Mouse (Mus musculus): ENCODE results near the gene Sh3gl1.
"Not testable (repeated sequence)": the region's sequence is repeated elsewhere in the genome, so short reads cannot be mapped to it uniquely, and the experiment has no call there.

Sh3gl1 gene

DNA sequence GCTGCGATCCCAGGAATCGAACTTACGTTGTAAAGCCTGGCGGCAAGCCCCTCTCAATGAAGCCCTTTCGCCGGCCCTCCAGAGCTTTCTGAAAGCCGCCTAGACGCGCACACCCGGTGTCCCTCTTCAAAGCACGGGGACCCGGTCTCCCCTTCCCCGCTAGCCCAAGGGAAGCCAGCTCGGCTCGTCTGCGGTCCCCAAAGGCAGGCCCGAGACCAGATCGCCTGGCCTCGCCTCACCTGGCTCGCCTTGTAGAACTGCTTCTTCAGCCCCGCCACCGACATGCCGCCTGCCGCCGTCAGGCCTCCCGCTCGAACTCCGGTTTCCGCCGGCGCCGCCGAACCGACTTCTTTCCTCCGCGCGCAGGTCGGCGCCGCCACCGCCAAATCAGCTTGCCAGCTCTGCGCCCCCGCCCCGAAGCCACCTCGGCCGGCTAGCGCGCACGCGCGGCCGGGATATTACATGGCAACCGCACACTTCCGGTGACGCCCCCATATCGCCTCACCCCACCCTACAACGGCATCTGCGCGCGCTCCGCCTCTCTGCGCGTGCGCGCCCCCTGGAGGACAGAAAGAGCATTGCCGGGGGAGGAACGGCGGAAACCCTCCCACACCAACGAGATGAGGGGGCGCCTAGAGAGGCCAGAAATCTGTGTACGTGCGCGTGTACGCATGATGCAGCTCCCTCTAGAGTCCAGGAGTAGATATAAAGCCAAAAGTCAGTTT lies at the start of gene Sh3gl1:
Gene Sh3gl1, minus strand, starts transcription at position 460 of the 725 bp plus-strand sequence.
- peak; percentile 99 for DNase-seq (ENCODE audit: low read depth, low spot score)

- DNase-seq (ENCODE audit: low read depth, low spot score) = peak; percentile 86
These were observed 44.5 kb upstream of the Sh3gl1 start for GRCm38 (mm10) chr17:56080781-56081585.

DNA sequence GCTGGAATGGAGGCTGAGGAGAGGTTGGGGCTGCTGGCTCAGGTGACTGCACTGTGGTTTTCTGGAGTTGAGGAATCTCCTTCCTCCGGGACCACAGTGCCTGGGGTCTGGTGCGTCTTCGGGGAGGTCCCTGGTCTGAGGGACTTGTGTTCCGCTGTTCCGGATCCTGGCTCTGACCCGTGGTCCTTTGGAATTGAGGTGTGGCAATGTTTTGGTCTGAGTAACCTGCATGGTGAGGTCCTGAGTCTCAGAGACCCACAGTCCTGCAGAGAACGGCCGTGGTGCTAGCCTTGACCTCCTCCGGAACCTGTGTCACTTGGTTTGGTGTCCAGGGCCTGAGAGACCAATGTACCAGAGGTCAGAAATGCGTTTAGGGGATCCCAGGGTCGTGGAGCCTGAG lies 43.5 kb upstream of the Sh3gl1 start:
- DNase-seq (ENCODE audit: low read depth, low spot score) = no peak

GRCm38 (mm10) chr17:56078880-56079795 lies 42.7 kb upstream of the Sh3gl1 start, which contains the start of gene Hdgfl2:
Gene Hdgfl2 (plus strand): TSS chr17:56079634.
- DNase-seq (ENCODE audit: low read depth, low spot score) = peak; percentile 100

- not testable (repeated sequence) for DNase-seq (ENCODE audit: low read depth, low spot score)
These were observed 41.9 kb upstream of the Sh3gl1 start for GRCm38 (mm10) chr17:56078361-56078760.

DNA sequence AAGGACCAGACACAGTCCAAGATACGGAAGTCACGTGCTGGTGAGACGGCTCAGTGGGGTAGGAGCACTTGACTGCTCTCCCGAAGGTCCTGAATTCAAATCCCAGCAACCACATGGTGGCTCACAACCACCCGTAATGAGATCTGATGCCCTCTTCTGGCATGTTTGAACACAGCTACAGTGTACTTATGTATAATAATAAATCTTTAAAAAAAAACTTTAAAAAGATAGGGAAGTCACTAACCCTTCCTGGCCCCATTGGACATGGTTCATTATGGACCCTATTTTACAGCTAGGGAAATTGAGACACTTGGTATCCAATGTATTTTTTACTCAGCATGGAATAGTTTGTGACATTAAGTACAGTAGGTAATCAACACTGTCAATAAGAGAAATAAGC lies 41.1 kb upstream of the Sh3gl1 start:
- DNase-seq (ENCODE audit: low read depth, low spot score) = no peak

DNA sequence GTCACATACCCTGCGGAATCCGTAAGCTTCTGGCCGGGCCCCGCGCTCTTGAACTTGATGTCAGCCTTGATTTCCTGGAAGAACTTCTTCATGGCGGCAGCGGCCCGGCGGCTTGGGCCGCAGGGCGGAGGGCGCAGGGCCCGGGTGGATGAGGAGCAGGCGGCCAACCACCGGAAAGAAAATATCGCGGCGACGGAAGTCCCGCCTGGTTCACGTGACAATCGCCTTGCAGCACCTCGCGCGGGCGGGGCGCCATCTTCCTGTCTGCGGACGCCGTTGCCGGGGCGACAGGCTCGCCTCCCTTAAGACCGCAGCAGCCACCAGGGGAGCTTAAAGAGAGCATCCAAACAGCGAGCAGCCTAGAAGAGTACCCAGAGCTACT lies 38.4 kb upstream of the Sh3gl1 start, which contains the start of gene Ubxn6:
Gene Ubxn6, minus strand, starts transcription at position 202 of the 382 bp plus-strand sequence.
- peak; percentile 99 for DNase-seq (ENCODE audit: low read depth, low spot score)

DNA sequence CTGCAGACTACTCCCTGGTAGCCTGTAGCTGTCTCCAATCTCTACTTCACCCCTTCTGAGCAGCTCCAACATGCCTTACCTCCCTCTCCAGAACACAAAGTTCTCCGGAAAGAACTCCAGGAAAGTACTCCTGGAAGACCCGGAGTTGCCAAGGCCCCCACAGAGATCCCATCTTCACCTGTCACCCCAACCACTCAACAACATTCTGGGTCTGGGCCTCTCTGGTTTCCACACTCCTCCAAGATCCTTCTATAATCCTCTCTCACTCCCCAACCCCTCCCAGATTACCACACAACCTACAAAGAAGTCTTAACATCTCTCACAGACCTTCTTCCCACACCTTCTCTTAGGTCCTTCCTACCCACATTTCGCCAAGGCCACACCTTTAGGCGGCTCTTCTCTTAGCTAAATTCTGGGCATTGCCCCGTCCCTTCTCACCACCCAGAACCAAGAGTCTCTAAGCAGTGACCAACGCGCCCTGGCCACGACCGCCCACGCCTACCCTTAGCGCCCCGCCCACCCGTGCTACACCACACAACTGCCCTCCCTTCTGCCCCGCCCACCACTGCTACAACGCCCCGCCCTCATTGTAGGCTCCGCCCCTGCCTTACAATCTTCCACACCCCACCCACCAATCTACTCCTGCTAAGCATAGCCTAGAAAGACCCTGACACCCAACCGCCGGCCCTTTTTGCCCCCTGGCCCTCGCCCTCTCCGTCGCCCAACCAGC lies 37.8 kb upstream of the Sh3gl1 start:
- DNase-seq (ENCODE audit: low read depth, low spot score) = peak; percentile 81

GRCm38 (mm10) chr17:56072243-56072642 lies 35.8 kb upstream of the Sh3gl1 start:
- no peak for DNase-seq (ENCODE audit: low read depth, low spot score)

GRCm38 (mm10) chr17:56071126-56071525 lies 34.7 kb upstream of the Sh3gl1 start:
- no peak for DNase-seq (ENCODE audit: low read depth, low spot score)

GRCm38 (mm10) chr17:56069066-56069465 lies 32.6 kb upstream of the Sh3gl1 start:
- DNase-seq (ENCODE audit: low read depth, low spot score) = no peak

- no peak for DNase-seq (ENCODE audit: low read depth, low spot score)
These were observed 30.0 kb upstream of the Sh3gl1 start for GRCm38 (mm10) chr17:56066451-56066850.

DNA sequence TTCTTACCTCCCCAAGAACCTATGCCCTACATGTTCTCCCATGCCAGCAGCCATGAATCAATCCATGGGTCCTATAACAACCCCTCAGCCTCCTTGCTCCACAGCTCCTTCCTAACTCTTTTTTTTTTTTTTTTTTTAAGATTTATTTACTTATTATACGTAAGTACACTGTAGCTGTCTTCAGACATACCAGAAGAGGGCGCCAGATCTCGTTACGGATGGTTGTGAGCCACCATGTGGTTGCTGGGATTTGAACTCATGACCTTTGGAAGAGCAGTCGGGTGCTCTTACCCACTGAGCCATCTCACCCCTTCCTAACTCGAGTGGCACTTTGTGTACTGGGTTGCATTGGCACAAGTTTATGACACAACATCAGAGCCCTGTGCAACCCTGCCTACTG lies 29.3 kb upstream of the Sh3gl1 start:
- not testable (repeated sequence) for DNase-seq (ENCODE audit: low read depth, low spot score)

GRCm38 (mm10) chr17:56062081-56062480 lies 25.6 kb upstream of the Sh3gl1 start:
- no peak for DNase-seq (ENCODE audit: low read depth, low spot score)

DNA sequence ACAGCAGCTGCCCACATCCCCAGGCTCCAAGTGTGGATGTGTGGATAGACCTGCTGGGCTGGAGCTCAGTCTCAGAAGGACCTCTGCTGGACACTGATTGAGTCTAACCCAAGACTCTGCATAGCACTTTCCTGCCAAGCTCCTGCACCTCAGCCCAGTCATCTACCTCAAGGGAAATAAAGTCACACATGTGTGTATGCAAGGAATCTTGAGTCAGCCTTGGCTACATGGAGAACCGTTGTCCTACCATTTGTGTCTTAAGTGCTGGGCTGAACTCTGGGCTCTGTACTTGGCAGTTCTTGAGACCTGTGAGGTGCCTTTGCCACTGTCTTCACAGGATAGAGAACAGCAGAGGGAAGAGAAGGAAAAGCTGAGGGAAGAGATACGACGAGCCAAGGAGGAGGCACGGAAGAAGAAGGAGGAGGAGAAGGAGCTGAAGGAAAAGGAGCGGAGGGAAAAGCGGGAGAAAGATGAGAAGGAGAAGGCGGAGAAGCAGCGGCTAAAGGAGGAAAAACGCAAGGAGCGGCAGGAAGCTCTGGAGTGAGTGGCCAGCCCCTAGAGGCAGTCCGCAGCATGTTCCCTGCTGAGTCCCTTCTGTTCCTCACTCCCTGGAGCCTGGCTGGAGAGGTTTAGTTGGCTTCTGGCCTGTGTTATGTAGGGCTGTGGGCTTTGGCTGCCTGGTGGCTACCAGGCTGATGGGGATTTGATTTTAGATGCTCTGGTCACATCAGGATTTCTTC lies 21.1 kb upstream of the Sh3gl1 start:
- peak; percentile 73 for DNase-seq (ENCODE audit: low read depth, low spot score)

GRCm38 (mm10) chr17:56055945-56056678 lies 19.7 kb upstream of the Sh3gl1 start:
- DNase-seq (ENCODE audit: low read depth, low spot score) = no peak

DNA sequence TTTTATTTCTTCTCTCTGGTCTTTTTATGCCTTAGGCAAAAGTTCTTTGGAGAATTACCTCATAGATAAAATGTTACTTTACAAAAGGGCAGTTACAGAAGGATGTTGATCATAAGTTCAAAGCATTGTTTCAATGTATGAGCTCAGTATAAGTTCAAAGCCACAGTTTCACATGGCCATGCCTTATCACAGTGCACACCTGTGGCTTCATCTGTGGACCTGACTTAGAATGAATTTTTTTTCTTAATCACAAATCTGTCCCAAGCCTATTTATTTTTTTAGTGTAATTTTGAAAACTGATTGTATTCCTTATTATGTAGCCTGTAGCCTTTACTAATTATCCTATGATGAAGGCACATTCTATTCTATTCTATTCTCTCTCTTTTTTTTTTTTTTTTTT lies 18.5 kb upstream of the Sh3gl1 start:
- no peak for DNase-seq (ENCODE audit: low read depth, low spot score)

- DNase-seq (ENCODE audit: low read depth, low spot score) = no peak
These were observed 14.9 kb upstream of the Sh3gl1 start for GRCm38 (mm10) chr17:56051369-56051768.

GRCm38 (mm10) chr17:56040857-56041163 lies 4.4 kb upstream of the Sh3gl1 start:
- no peak for DNase-seq (ENCODE audit: low read depth, low spot score)

Measured in brain, adult 2 months (tissue).